Mouse (Mus musculus) forebrain, embryonic 13.5 days (tissue): ENCODE data around the gene Tmem141. TPM values are rescaled to one million over a fixed set of nuclear protein-coding genes. Genes with fewer than 3 reads are reported as not detected.
A peak's percentile ranks its signal among the peaks of the same experiment; 100 is the strongest.

Experiments
- ATAC-seq: fragments of 200-750 bp; cut with Nextera tagmentation; 2 replicates; pipeline ENCODE4 v1.8.0; 2017
- H3K27ac ChIP-seq: fragments of 300-500 bp; sonication (generic); 2 replicates; pipeline ENCODE4 v1.5.1; 2015; ENCODE audit warnings: inconsistent platforms, mild to moderate bottlenecking, moderate library complexity
- H3K27me3 ChIP-seq: fragments of 300-500 bp; sonication (generic); 2 replicates; pipeline ENCODE4 v1.6.1; 2015; ENCODE audit warnings: mild to moderate bottlenecking, inconsistent platforms
- H3K36me3 ChIP-seq: fragments of 300-500 bp; sonication (generic); 2 replicates; pipeline ENCODE4 v1.6.1; 2015; ENCODE audit warnings: mild to moderate bottlenecking, inconsistent platforms; ENCODE audit not compliant: poor library complexity, severe bottlenecking
- H3K4me1 ChIP-seq: fragments of 300-500 bp; sonication (generic); 2 replicates; pipeline ENCODE4 v1.6.1; 2015; ENCODE audit warnings: inconsistent platforms
- H3K4me2 ChIP-seq: fragments of 300-500 bp; sonication (generic); 2 replicates; pipeline ENCODE4 v1.6.1; 2015; ENCODE audit warnings: inconsistent platforms, mild to moderate bottlenecking, moderate library complexity
- H3K4me3 ChIP-seq: fragments of 300-500 bp; sonication (generic); 2 replicates; pipeline ENCODE4 v1.5.1; 2015; ENCODE audit warnings: mild to moderate bottlenecking, inconsistent platforms
- H3K9ac ChIP-seq: fragments of 300-500 bp; sonication (generic); 2 replicates; pipeline ENCODE4 v1.6.1; 2015; ENCODE audit warnings: mild to moderate bottlenecking, inconsistent platforms
- H3K9me3 ChIP-seq: fragments of 300-500 bp; sonication (generic); replicated peaks from 2 replicates; pipeline ENCODE4 v1.6.1; 2016; ENCODE audit warnings: inconsistent platforms
- WGBS: fragments of 180-500 bp; shearing (Covaris S2); methylation state at CpG from one replicate; pipeline ENCODE4 v1.1.7; 2015; 5-methylcytosine and 5-hydroxymethylcytosine counted together
- polyA plus RNA-seq: library from polyadenylated mRNA; unstranded; fragments of >200 nt; fragmentation: Nextera tagmentation; extraction: Ambion mirVana; gene quantifications from 2 replicates; pipeline ENCODE4 v1.2.1, GENCODE M21; 2015

Tmem141 gene
- polyA plus RNA-seq, 1 experiment from 2014 or later = 14.3 TPM

DNA sequence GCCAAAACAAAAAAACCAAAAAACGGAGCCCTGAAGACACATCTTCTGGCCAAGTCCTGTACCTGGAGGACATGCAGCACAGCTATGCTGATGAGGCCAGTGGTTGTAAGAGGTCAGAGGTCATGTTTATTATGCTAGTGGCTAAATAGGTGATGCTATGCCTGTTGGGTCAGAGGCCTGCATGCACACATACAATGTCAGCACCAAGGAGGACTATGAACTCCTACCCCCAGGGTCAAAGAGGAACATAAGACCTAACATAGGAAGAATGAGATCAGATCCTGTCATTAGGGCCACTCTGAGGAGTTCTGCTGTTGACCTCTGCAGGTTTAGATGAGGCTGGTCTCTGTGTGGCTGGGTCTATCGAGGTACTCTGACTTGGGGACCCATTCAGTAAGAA, 21.8 kb downstream of the Tmem141 start:
- Histone ChIP-seq H3K9ac (no peak overlapping the region), H3K4me2 (no peak overlapping the region), H3K4me3 (no peak overlapping the region), H3K27ac (no peak overlapping the region), H3K4me1 (no peaks in the 10 kb centered on the region), H3K9me3 (no peaks in the 10 kb centered on the region), H3K36me3 (peaks cover 80% of the 10 kb centered on the region), H3K27me3 (no peaks in the 10 kb centered on the region)
- no peak for ATAC-seq
- WGBS = 92% methylated on average over 2 of the region's 2 CpGs

DNA sequence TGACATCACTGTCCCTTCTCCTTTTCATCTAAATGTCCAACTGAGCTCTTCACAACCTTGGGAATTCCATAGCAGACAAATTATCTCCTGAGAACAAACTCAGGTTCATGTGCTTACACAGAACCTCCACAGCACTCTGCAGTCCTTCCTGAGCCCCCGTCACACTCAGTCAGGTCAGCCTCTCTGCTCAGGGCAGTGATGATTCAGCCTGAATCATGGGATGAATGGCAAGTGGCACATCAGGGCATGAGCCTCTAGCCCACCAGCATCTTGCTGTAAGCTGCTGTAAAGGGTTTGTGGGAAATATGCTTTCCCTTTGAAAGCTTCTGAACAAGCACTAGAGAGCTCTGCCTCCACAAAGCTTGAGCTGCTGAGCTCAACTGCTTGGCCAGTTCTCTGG, 23.1 kb downstream of the Tmem141 start:
- Histone ChIP-seq H3K9me3 (no peaks in the 10 kb centered on the region), H3K27me3 (no peaks in the 10 kb centered on the region), H3K4me3 (no peak overlapping the region), H3K4me2 (no peak overlapping the region), H3K4me1 (no peaks in the 10 kb centered on the region), H3K36me3 (peaks cover 88% of the 10 kb centered on the region), H3K27ac (no peak overlapping the region), H3K9ac (no peak overlapping the region)
- ATAC-seq = no peak
- 97% methylated on average over 1 of the region's 1 CpGs for WGBS

GRCm38 (mm10) chr2:25596765-25597510, 24.9 kb downstream of the Tmem141 start:
- Histone ChIP-seq H3K27me3 (no peaks in the 10 kb centered on the region), H3K9ac (no peak overlapping the region), H3K36me3 (peaks cover 95% of the 10 kb centered on the region), H3K4me2 (no peak overlapping the region), H3K4me1 (no peaks in the 10 kb centered on the region), H3K9me3 (no peaks in the 10 kb centered on the region), H3K4me3 (no peak overlapping the region), H3K27ac (no peak overlapping the region)
- WGBS = 93% methylated on average over 5 of the region's 5 CpGs
- no peak for ATAC-seq

DNA sequence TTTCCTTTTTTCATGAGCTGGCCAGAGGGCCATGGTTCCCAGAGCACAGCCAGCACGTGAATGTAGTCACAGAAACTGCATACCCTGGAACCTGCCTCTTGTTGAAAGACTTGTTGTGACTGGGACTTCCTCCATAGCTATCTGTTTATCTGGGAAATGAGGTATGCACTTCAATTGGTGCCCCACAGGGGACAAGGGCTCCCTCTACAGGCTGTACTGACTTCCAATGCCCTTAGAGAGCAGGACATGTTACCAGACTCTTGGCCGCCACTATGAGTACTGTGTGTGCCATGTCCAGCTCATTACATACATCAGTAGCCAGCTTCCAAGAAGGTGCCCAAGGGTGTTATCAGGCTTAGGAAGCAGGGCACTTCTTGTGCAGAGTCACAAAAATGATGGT, 29.9 kb downstream of the Tmem141 start:
- H3K9me3 ChIP-seq = no peaks in the 10 kb centered on the region
- H3K4me3 ChIP-seq = no peak overlapping the region
- H3K4me1 ChIP-seq = no peaks in the 10 kb centered on the region
- no peak overlapping the region for H3K9ac ChIP-seq
- H3K36me3 ChIP-seq = peaks cover 92% of the 10 kb centered on the region
- 79% methylated on average over 2 of the region's 2 CpGs for WGBS
- no peaks in the 10 kb centered on the region for H3K27me3 ChIP-seq
- H3K27ac ChIP-seq = no peak overlapping the region
- H3K4me2 ChIP-seq = no peak overlapping the region
- no peak for ATAC-seq

DNA sequence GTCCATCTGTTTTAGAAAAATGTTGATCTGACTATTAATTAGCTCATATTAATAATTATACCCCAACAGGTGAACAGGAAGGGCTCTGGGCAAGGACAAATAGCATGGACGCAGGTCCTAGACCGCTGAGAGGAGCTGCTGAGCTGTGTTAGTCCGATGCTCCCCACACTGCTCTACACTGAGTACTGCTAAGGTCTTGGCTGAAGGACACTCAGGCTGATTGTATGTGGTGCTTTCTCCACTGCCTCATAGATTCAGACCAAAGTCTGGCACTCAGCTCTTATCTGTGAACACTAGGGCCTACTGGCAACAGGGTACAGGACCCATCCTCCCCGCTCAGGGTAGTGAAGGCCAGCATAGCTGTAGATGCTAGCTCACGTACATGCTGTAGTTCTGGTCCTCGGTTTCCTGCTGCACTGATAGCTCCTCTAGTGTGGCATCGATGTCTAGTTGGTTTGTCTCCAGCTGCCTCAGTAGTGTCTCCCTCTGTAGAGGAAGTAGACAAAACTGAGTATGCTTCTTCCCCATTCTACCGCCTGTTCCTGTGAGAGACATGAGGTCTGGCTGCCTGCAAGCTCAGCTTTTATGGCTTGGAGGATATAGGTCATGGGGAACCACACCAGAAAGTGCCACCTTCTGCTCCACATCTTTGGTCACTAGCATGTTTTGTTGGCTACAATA, 33.4 kb downstream of the Tmem141 start:
- Histone ChIP-seq H3K27me3 (no peaks in the 10 kb centered on the region), H3K27ac (no peak overlapping the region), H3K4me1 (no peaks in the 10 kb centered on the region), H3K9ac (no peak overlapping the region), H3K36me3 (peaks cover 96% of the 10 kb centered on the region), H3K4me2 (no peak overlapping the region), H3K9me3 (no peaks in the 10 kb centered on the region), H3K4me3 (no peak overlapping the region)
- ATAC-seq = no peak
- 94% methylated on average over 8 of the region's 8 CpGs for WGBS

- Histone ChIP-seq H3K36me3 (peaks cover 88% of the 10 kb centered on the region), H3K4me2 (no peak overlapping the region), H3K9ac (no peak overlapping the region), H3K4me1 (peaks cover 6% of the 10 kb centered on the region), H3K27me3 (no peaks in the 10 kb centered on the region), H3K27ac (no peak overlapping the region), H3K4me3 (no peak overlapping the region), H3K9me3 (no peaks in the 10 kb centered on the region)
- 90% methylated on average over 8 of the region's 8 CpGs for WGBS
- ATAC-seq = no peak
Measured at GRCm38 (mm10) chr2:25587290-25587689, 34.5 kb downstream of the Tmem141 start.

DNA sequence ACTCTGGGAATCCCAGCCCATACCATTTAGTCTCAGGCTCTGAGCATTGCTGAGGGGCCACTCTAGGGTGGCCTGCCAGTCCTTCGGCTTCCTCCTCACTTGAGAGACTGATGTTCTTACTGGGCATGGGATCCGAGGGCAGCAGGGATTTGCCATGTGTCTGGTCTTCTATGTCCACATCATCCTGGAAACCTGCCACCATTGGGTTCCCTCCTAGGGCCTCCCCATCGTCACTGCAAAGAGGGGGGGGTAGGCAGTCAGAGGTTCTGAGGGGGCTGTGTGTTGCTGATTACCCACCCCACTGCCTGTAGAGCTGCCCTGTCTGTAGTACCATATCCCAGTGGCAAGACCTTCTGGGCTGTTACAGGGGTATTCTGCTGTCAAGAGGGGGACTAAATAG, 36.2 kb downstream of the Tmem141 start:
- WGBS = 87% methylated on average over 3 of the region's 3 CpGs
- peaks cover 8% of the 10 kb centered on the region for H3K27me3 ChIP-seq
- H3K4me3 ChIP-seq = no peak overlapping the region
- peaks cover 21% of the 10 kb centered on the region for H3K4me1 ChIP-seq
- no peak overlapping the region for H3K27ac ChIP-seq
- H3K9ac ChIP-seq = no peak overlapping the region
- H3K9me3 ChIP-seq = no peaks in the 10 kb centered on the region
- H3K4me2 ChIP-seq = no peak overlapping the region
- no peak for ATAC-seq
- H3K36me3 ChIP-seq = peaks cover 71% of the 10 kb centered on the region

GRCm38 (mm10) chr2:25584856-25585255, 36.9 kb downstream of the Tmem141 start:
- ATAC-seq = no peak
- H3K27ac ChIP-seq = no peak overlapping the region
- H3K27me3 ChIP-seq = peaks cover 15% of the 10 kb centered on the region
- no peaks in the 10 kb centered on the region for H3K9me3 ChIP-seq
- no peak overlapping the region for H3K4me3 ChIP-seq
- no peak overlapping the region for H3K4me2 ChIP-seq
- H3K36me3 ChIP-seq = peaks cover 64% of the 10 kb centered on the region
- 91% methylated on average over 4 of the region's 4 CpGs for WGBS
- peaks cover 23% of the 10 kb centered on the region for H3K4me1 ChIP-seq
- no peak overlapping the region for H3K9ac ChIP-seq

DNA sequence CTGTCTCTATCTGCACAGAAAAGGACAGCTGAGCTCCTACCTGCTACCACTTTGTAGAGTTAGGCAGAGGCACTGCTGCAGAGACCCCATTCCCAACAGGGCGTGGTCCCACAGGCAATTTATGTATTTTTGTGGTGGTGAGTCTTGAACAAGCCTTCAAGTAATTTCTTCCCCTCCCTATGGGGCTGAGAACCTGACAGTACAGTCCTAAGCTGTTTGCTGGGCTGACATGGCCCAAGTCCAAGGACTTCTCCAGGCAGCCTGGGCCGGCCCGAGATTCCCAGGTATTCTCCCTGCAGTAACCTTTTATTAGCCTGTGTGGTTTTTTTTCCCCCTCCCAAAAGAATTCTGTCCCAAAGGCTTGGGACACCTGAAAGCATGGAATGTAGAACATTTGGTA, 37.7 kb downstream of the Tmem141 start:
- Histone ChIP-seq H3K9ac (no peak overlapping the region), H3K36me3 (peaks cover 57% of the 10 kb centered on the region), H3K4me3 (no peak overlapping the region), H3K27me3 (peaks cover 22% of the 10 kb centered on the region), H3K4me1 (peaks cover 28% of the 10 kb centered on the region), H3K9me3 (no peaks in the 10 kb centered on the region), H3K27ac (no peak overlapping the region), H3K4me2 (no peak overlapping the region)
- no peak for ATAC-seq
- WGBS = 91% methylated on average over 3 of the region's 3 CpGs

DNA sequence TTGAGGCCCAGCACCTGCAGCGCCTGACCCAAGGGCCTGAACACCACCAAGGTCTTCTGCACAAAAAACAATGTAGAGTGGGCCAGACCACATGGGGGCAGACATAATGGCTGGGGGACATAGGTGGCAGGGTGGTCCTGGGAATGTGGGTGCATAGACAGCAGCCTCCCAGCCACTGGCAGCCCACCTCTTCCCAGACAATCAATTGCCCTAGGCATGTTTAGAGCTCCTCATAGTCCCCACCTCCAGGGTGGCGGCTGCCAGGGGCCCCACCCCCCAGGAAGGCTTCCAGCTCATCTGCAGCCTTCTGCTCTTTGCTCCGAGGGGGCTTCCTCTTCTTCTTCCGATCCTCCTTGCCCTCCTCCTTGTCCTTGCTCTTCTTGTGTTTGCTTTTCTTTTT, 38.2 kb downstream of the Tmem141 start:
- Histone ChIP-seq H3K36me3 (peaks cover 53% of the 10 kb centered on the region), H3K4me2 (no peak overlapping the region), H3K27me3 (peaks cover 28% of the 10 kb centered on the region), H3K4me3 (no peak overlapping the region), H3K9ac (no peak overlapping the region), H3K9me3 (no peaks in the 10 kb centered on the region), H3K27ac (no peak overlapping the region), H3K4me1 (peaks cover 34% of the 10 kb centered on the region)
- no peak for ATAC-seq
- 76% methylated on average over 4 of the region's 4 CpGs for WGBS

GRCm38 (mm10) chr2:25583120-25583481, 38.7 kb downstream of the Tmem141 start:
- peaks cover 49% of the 10 kb centered on the region for H3K36me3 ChIP-seq
- ATAC-seq = no peak
- no peak overlapping the region for H3K27ac ChIP-seq
- no peaks in the 10 kb centered on the region for H3K9me3 ChIP-seq
- no peak overlapping the region for H3K4me2 ChIP-seq
- H3K4me1 ChIP-seq = peaks cover 38% of the 10 kb centered on the region
- WGBS = 84% methylated on average over 6 of the region's 6 CpGs
- H3K27me3 ChIP-seq = peaks cover 33% of the 10 kb centered on the region
- no peak overlapping the region for H3K4me3 ChIP-seq
- H3K9ac ChIP-seq = no peak overlapping the region

- H3K36me3 ChIP-seq = peaks cover 44% of the 10 kb centered on the region
- peaks cover 44% of the 10 kb centered on the region for H3K4me1 ChIP-seq
- H3K27me3 ChIP-seq = peaks cover 38% of the 10 kb centered on the region
- ATAC-seq = 0 out of 2 replicates have a peak, but pooled peaks have one; percentile 6
- no peak overlapping the region for H3K9ac ChIP-seq
- WGBS = 54% methylated on average over 12 of the region's 12 CpGs
- H3K27ac ChIP-seq = no peak overlapping the region
- H3K9me3 ChIP-seq = no peaks in the 10 kb centered on the region
- H3K4me3 ChIP-seq = no peak overlapping the region
- no peak overlapping the region for H3K4me2 ChIP-seq
Measured at GRCm38 (mm10) chr2:25582466-25583119, 39.2 kb downstream of the Tmem141 start.
